Comparison of ENCODE assay signal across 24 mouse cellular contexts in genomic region chr10:88412290-88412995, GRCm38 (mm10). TPM values are rescaled to one million over a fixed set of nuclear protein-coding genes. Genes with fewer than 3 reads are reported as not detected.
A peak's percentile ranks its signal among the peaks of the same experiment; 100 is the strongest.
DNase-seq lines count a peak whose midpoint lies in the region; ATAC-seq and TF ChIP-seq lines count a peak whose summit lies in the region.
"Had no signal": no experiment of that assay in that cellular context is flagged by ENCODE, and none has a peak within 500 bp of the region (broad histone marks: within the 10 kb centered on the region; RNA-seq: fewer than 3 reads in every experiment).

No protein-coding gene starts in this region.

- no peaks in the 10 kb centered on the region for H3K79me2 ChIP-seq in heart, adult 2 months (replicated peaks; ENCODE audit: control insufficient read depth, insufficient read depth, low read length)

- no peak overlapping the region for H3K4me2 ChIP-seq in limb, embryonic 12.5 days
- H3K4me2 ChIP-seq: embryonic facial prominence, embryonic 12.5 days; kidney, embryonic 15.5 days; liver, embryonic 11.5 days; midbrain, embryonic 15.5 days; stomach, embryonic 15.5 days had no signal

- peaks cover 3% of the 10 kb centered on the region; the same call in 1 of the 2 replicates for H3K4me1 ChIP-seq in heart, adult 2 months (ENCODE audit: control insufficient read depth, insufficient read depth, low read length)
- peaks cover 5% of the 10 kb centered on the region for H3K4me1 ChIP-seq in limb, embryonic 12.5 days (replicated peaks)
- peaks cover 10% of the 10 kb centered on the region; the same call in 1 of the 2 replicates for H3K4me1 ChIP-seq in limb, embryonic 10.5 days
- peaks cover 1% of the 10 kb centered on the region for H3K4me1 ChIP-seq in bone marrow, adult 2 months (ENCODE audit: control insufficient read depth, insufficient read depth, low read length)
- H3K4me1 ChIP-seq: embryonic facial prominence, embryonic 12.5 days; kidney, embryonic 15.5 days; midbrain, embryonic 15.5 days; stomach, embryonic 15.5 days had no signal

- intact Hi-C loops in heart, adult 2 months (cut with DNase I): no loop called here

- peak in 1 of 2 experiments; percentile 36 for DNase-seq in heart, adult 2 months
- no peak for DNase-seq in heart, postnatal 4 days
- DNase-seq in limb, embryonic 10.5 days (ENCODE audit: low spot score): no peak
- no peak for DNase-seq in thymus, postnatal 0 days (ENCODE audit: low spot score)
- DNase-seq: adrenal gland, adult 2 months; cerebellum, adult 11-12 months; heart, adult 11 months; heart, postnatal 14 days; lung, adult 2 months; right cerebral cortex, postnatal 14 days; thymus, adult 2 months had no signal

- H3K36me3 ChIP-seq in heart, adult 2 months (ENCODE audit: control insufficient read depth, insufficient read depth, low read length): no peaks in the 10 kb centered on the region
- peaks cover 12% of the 10 kb centered on the region for H3K36me3 ChIP-seq in limb, embryonic 12.5 days
- H3K36me3 ChIP-seq in limb, embryonic 10.5 days: 0 out of 2 replicates have a peak, but pooled peaks cover 4% of the 10 kb centered on the region
- H3K36me3 ChIP-seq: embryonic facial prominence, embryonic 12.5 days; stomach, embryonic 15.5 days had no signal

- 70% methylated on average over 17 of the region's 17 CpGs for WGBS in heart, adult 2 months
- 53% methylated on average over 17 of the region's 17 CpGs for WGBS in limb, embryonic 12.5 days
- 67% methylated on average over 17 of the region's 17 CpGs for WGBS in limb, embryonic 10.5 days
- 61% methylated on average over 17 of the region's 17 CpGs for WGBS in bone marrow, adult 2 months

- H3K27me3 ChIP-seq in heart, adult 2 months (ENCODE audit: control insufficient read depth, insufficient read depth, low read length): no peaks in the 10 kb centered on the region
- H3K27me3 ChIP-seq in limb, embryonic 12.5 days: no peaks in the 10 kb centered on the region
- H3K27me3 ChIP-seq in limb, embryonic 10.5 days (ENCODE audit: low read depth, poor library complexity, severe bottlenecking): no peaks in the 10 kb centered on the region
- H3K27me3 ChIP-seq: embryonic facial prominence, embryonic 12.5 days; kidney, embryonic 15.5 days; midbrain, embryonic 15.5 days; stomach, embryonic 15.5 days had no signal

- TF ChIP-seq POLR2A in heart, adult 2 months (IDR thresholded peaks at IDR 0.05; ENCODE audit: insufficient read depth, low read depth, low read length): no peak
- TF ChIP-seq POLR2A in bone marrow, adult 2 months (IDR thresholded peaks at IDR 0.05; ENCODE audit: borderline replicate concordance, control insufficient read depth, low read depth, low read length): no peak

- no peak overlapping the region for H3K9ac ChIP-seq in heart, adult 2 months (ENCODE audit: low read depth, low read length)
- no peak overlapping the region for H3K9ac ChIP-seq in limb, embryonic 12.5 days (replicated peaks)
- H3K9ac ChIP-seq: embryonic facial prominence, embryonic 12.5 days; kidney, embryonic 15.5 days; midbrain, embryonic 15.5 days; stomach, embryonic 15.5 days had no signal

- peak; percentile 20; the same call in 1 of the 2 replicates for ATAC-seq in limb, embryonic 12.5 days (ENCODE audit: insufficient number of reproducible peaks, insufficient read depth, low FRiP score, low TSS enrichment, low read depth)
- peak; percentile 54 for ATAC-seq in megakaryocyte progenitor cell, adult 5-6 weeks (replicated peaks; ENCODE audit: poor library complexity)
- ATAC-seq: CD4-positive, CD25-positive, alpha-beta regulatory T cell, adult 4 months; intestine, embryonic 16.5 days; midbrain, embryonic 15.5 days had no signal

- TF ChIP-seq EP300 in heart, adult 2 months (IDR thresholded peaks at IDR 0.05; ENCODE audit: insufficient read depth, low read depth, low read length): 0 out of 2 replicates have a peak, but pooled peaks have one; percentile 38

- peak overlapping the region; percentile 56 for H3K27ac ChIP-seq in heart, adult 2 months
- H3K27ac ChIP-seq in limb, embryonic 12.5 days: no peak overlapping the region
- H3K27ac ChIP-seq in limb, embryonic 10.5 days: no peak overlapping the region
- H3K27ac ChIP-seq in bone marrow, adult 2 months (ENCODE audit: control insufficient read depth, insufficient read depth, low read depth, low read length, poor library complexity): peak overlapping the region; percentile 43
- H3K27ac ChIP-seq: embryonic facial prominence, embryonic 12.5 days; kidney, embryonic 15.5 days; macrophage; midbrain, embryonic 15.5 days; stomach, embryonic 15.5 days had no signal

- no peaks in the 10 kb centered on the region for H3K9me3 ChIP-seq in limb, embryonic 12.5 days
- no peaks in the 10 kb centered on the region for H3K9me3 ChIP-seq in limb, embryonic 10.5 days (replicated peaks)
- H3K9me3 ChIP-seq: embryonic facial prominence, embryonic 12.5 days; G1E; kidney, embryonic 15.5 days; midbrain, embryonic 15.5 days; stomach, embryonic 15.5 days had no signal

- no peak for TF ChIP-seq CTCF in heart, adult 2 months (IDR thresholded peaks at IDR 0.05)
- TF ChIP-seq CTCF in bone marrow, adult 2 months (IDR thresholded peaks at IDR 0.05; ENCODE audit: control insufficient read depth, insufficient read depth, low read length): no peak

- H3K4me3 ChIP-seq in heart, adult 2 months: no peak overlapping the region
- H3K4me3 ChIP-seq in limb, embryonic 12.5 days (replicated peaks): no peak overlapping the region
- H3K4me3 ChIP-seq in limb, embryonic 10.5 days: no peak overlapping the region
- peak overlapping the region; percentile 10 for H3K4me3 ChIP-seq in bone marrow, adult 2 months (replicated peaks; ENCODE audit: control insufficient read depth, low read depth, low read length)
- H3K4me3 ChIP-seq: embryonic facial prominence, embryonic 12.5 days; kidney, embryonic 15.5 days; midbrain, embryonic 15.5 days; stomach, embryonic 15.5 days had no signal

RNA-seq across cellular contexts. Expression of gene Gnptab, which starts 33.5 kb away (rescaled TPM):
- 10 to 100 TPM; 24.3 to 27.6 TPM for total RNA-seq in heart, adult 2 months (2021)
- 11.7 and 19.3 TPM in 2 replicates for polyA plus RNA-seq in heart, adult 2 months (2012; rRNA removed)
- total RNA-seq in heart, postnatal 4 days (2021): 10 to 100 TPM; 36.5 to 36.6 TPM
- polyA plus RNA-seq in limb, embryonic 12.5 days (2016; fragmentation: Nextera tagmentation; extraction: Ambion mirVana): 8.0 and 10.7 TPM in 2 replicates
- 7.1 and 8.6 TPM in 2 replicates for polyA plus RNA-seq in limb, embryonic 10.5 days (2016; fragmentation: Nextera tagmentation; extraction: Ambion mirVana)
- polyA plus RNA-seq in bone marrow, adult 2 months (2011; ENCODE audit: insufficient read depth, insufficient read length, low replicate concordance, missing spikeins): 6.1 and 12.9 TPM in 2 replicates
- total RNA-seq in megakaryocyte progenitor cell, adult 5-6 weeks (2015): 117 and 142 TPM in 2 replicates
- total RNA-seq in megakaryocyte progenitor cell, adult 5-6 weeks (2017): 48.7 and 58.3 TPM in 2 replicates
- 8.6 and 9.6 TPM in 2 replicates for polyA plus RNA-seq in thymus, postnatal 0 days (2015; fragmentation: Nextera tagmentation; extraction: Ambion mirVana)

RNA-seq across cellular contexts. Expression of gene Dram1, which starts 33.6 kb away (rescaled TPM):
- 1 to 10 TPM; 3.7 to 4.5 TPM for total RNA-seq in heart, adult 2 months (2021)
- 6.8 and 7.6 TPM in 2 replicates for polyA plus RNA-seq in heart, adult 2 months (2012; rRNA removed)
- 1 to 10 TPM; 2.8 to 3.1 TPM for total RNA-seq in heart, postnatal 4 days (2021)
- 0.49 and 0.55 TPM in 2 replicates for polyA plus RNA-seq in limb, embryonic 12.5 days (2016; fragmentation: Nextera tagmentation; extraction: Ambion mirVana)
- 0.21 and 0.26 TPM in 2 replicates for polyA plus RNA-seq in limb, embryonic 10.5 days (2016; fragmentation: Nextera tagmentation; extraction: Ambion mirVana)
- polyA plus RNA-seq in bone marrow, adult 2 months (2011; ENCODE audit: insufficient read depth, insufficient read length, low replicate concordance, missing spikeins): 4.0 and 8.4 TPM in 2 replicates
- total RNA-seq in megakaryocyte progenitor cell, adult 5-6 weeks (2015): 38.5 and 45.3 TPM in 2 replicates
- total RNA-seq in megakaryocyte progenitor cell, adult 5-6 weeks (2017): 26.8 and 33.4 TPM in 2 replicates
- 8.6 and 9.8 TPM in 2 replicates for polyA plus RNA-seq in thymus, postnatal 0 days (2015; fragmentation: Nextera tagmentation; extraction: Ambion mirVana)
- polyA plus RNA-seq: G1E had no signal

RNA-seq across cellular contexts. Expression of gene Sycp3, which starts 46.9 kb away (rescaled TPM):
- total RNA-seq in heart, adult 2 months (2021): not detected
- not detected in 2 replicates for polyA plus RNA-seq in heart, adult 2 months (2012; rRNA removed)
- not detected for total RNA-seq in heart, postnatal 4 days (2021)
- 0.39 TPM in 1 of 2 replicates, not detected in the other for polyA plus RNA-seq in limb, embryonic 12.5 days (2016; fragmentation: Nextera tagmentation; extraction: Ambion mirVana)
- 0.21 TPM in 1 of 2 replicates, not detected in the other for polyA plus RNA-seq in limb, embryonic 10.5 days (2016; fragmentation: Nextera tagmentation; extraction: Ambion mirVana)
- polyA plus RNA-seq in bone marrow, adult 2 months (2011; ENCODE audit: insufficient read depth, insufficient read length, low replicate concordance, missing spikeins): not detected in 2 replicates
- not detected in 2 replicates for total RNA-seq in megakaryocyte progenitor cell, adult 5-6 weeks (2015)
- not detected in 2 replicates for total RNA-seq in megakaryocyte progenitor cell, adult 5-6 weeks (2017)
- polyA plus RNA-seq in thymus, postnatal 0 days (2015; fragmentation: Nextera tagmentation; extraction: Ambion mirVana): 0.16 TPM in 1 of 2 replicates, not detected in the other
- total RNA-seq: heart, postnatal 14 days had no signal
- polyA plus RNA-seq: adrenal gland, adult 2 months; CD4-positive, CD25-positive, alpha-beta regulatory T cell, adult 4 months; G1E; liver, embryonic 11.5 days; lung, adult 2 months; macrophage; spleen, adult 2 months; thymus, adult 2 months had no signal

Comparison
In these comparisons a context has a peak if more than half of its experiments do, and no peak if none do; other contexts are left out.
1. H3K27ac ChIP-seq: peak in heart, adult 2 months (single experiment) and bone marrow, adult 2 months (single experiment); none in limb, embryonic 12.5 days (single experiment) and limb, embryonic 10.5 days (single experiment).